Mouse (Mus musculus) ES-Bruce4 (cell line): ENCODE data around the gene Mamdc2.

Source experiments
- CTCF ChIP-seq: IDR thresholded peaks from one replicate; pipeline ENCODE4 v1.8.1; 2011; ENCODE audit warnings: low read depth, low read length
- EP300 ChIP-seq: IDR thresholded peaks from 2 replicates; pipeline ENCODE4 v1.6.1; 2011; ENCODE audit warnings: low read depth, low read length; ENCODE audit not compliant: insufficient read depth

DNA sequence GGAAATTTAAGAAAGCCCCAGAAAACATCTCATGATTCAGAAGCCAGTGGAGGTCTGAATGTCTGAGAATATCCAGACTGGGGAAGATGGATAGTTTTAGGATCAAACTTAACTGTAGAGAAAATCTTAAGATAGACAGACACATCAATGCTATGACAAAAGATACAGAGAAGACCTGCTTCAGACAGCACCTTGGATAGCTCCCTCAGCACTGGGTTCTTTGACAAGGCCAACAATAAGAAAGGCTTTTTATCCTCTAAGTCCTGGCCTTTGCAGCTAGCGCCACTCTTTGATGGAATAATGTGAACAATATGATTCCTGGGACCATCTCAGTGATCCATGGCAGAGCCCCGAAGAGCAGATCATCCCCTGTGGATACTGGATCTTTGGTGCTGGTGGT lies 52.3 kb downstream of the Mamdc2 start:
- TF ChIP-seq EP300: no peak
- TF ChIP-seq CTCF: no peak
